ENCODE assay signal across 24 mouse cellular contexts in the genomic region with DNA sequence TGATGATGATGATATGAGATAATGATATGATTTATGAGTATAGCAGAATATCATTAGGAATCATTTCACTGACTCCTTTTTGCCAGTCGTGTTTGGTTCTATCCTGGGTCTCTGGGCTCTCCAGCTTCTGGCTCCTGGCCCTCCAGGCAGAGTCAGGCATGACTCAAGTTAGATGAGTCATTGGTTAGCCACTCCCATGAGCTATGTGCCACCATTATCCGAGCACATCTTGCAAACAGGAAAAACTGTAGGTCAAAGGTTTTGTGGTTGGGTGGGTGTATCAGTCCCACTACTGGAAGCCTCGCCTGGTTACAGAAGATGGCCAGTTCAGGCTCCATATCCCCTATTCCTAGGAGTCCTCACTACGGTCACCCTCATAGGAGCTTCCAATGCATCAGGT. TPM values are rescaled to one million over a fixed set of nuclear protein-coding genes. Genes with fewer than 3 reads are reported as not detected.
DNase-seq lines count a peak whose midpoint lies in the region; TF ChIP-seq lines count a peak whose summit lies in the region.
"Had no signal": no experiment of that assay in that cellular context is flagged by ENCODE, and none has a peak within 500 bp of the region (broad histone marks: within the 10 kb centered on the region; RNA-seq: fewer than 3 reads in every experiment).

No protein-coding gene starts in this region.

- no peak for TF ChIP-seq POLR2A in myocyte (IDR thresholded peaks at IDR 0.05; ENCODE audit: insufficient read length, low read depth)

- H3K36me3 ChIP-seq in myocyte (ENCODE audit: control insufficient read depth, insufficient read depth) = no peaks in the 10 kb centered on the region
- H3K36me3 ChIP-seq: embryonic facial prominence, embryonic 13.5 days; G1E; heart, embryonic 13.5 days; hindbrain, embryonic 15.5 days had no signal

- no peaks in the 10 kb centered on the region for H3K27me3 ChIP-seq in myocyte (ENCODE audit: control insufficient read depth, insufficient read depth, insufficient read length)
- H3K27me3 ChIP-seq: embryonic facial prominence, embryonic 13.5 days; forebrain, embryonic 13.5 days; heart, embryonic 13.5 days; hindbrain, embryonic 15.5 days had no signal

- H3ac ChIP-seq in myocyte (ENCODE audit: control insufficient read depth, insufficient read length) = no peak overlapping the region

- no peak overlapping the region for H3K4me3 ChIP-seq in myocyte
- H3K4me3 ChIP-seq: embryonic facial prominence, embryonic 13.5 days; forebrain, embryonic 13.5 days; heart, embryonic 13.5 days; hindbrain, embryonic 15.5 days had no signal

- H3K79me2 ChIP-seq in myocyte (ENCODE audit: control insufficient read depth, insufficient read depth) = no peaks in the 10 kb centered on the region

- peak overlapping the region; percentile 45 for H3K4me2 ChIP-seq in myocyte (ENCODE audit: low read depth)
- H3K4me2 ChIP-seq: embryonic facial prominence, embryonic 13.5 days; forebrain, embryonic 13.5 days; heart, embryonic 13.5 days; hindbrain, embryonic 15.5 days had no signal

- DNase-seq in 3134 (ENCODE audit: extremely low read depth, insufficient read length, low spot score) (peak; percentile 48), 3T3-L1 (ENCODE audit: low read depth, low spot score) (peak; percentile 86)
- DNase-seq in Muller cell, postnatal 12 days (ENCODE audit: inconsistent ontology term) = peak; percentile 16
- DNase-seq in frontal cortex, adult 2 months (ENCODE audit: extremely low spot score in 1 of 2, low spot score in 1 of 2) = no peak
- DNase-seq in frontal cortex, postnatal 36 days (ENCODE audit: low spot score in 2 of 2) = no peak
- DNase-seq: cerebellum, adult 11-12 months; cerebellum, adult 9-10 months; cerebellum, postnatal 25 days; forebrain, postnatal 0 days; gastrocnemius, postnatal 36 days; heart, adult 11 months; heart, postnatal 36 days; kidney, adult 9 months had no signal

TF ChIP-seq in myocyte, 11 proteins besides CTCF, POLR2A, EP300 and RAD21:
- TF ChIP-seq TCF12 (IDR thresholded peaks at IDR 0.05; ENCODE audit: insufficient read depth, poor library complexity, severe bottlenecking) (no peak), REST (IDR thresholded peaks at IDR 0.05; ENCODE audit: insufficient read depth, insufficient read length) (no peak), MYOG (IDR thresholded peaks at IDR 0.05; ENCODE audit: control insufficient read depth in 1 of 3, insufficient read depth in 1 of 3, insufficient read length in 2 of 3, low read depth in 2 of 3) (no peak), MYOD1 (IDR thresholded peaks at IDR 0.05; ENCODE audit: control insufficient read depth in 1 of 3, insufficient read length in 2 of 3, low read depth in 2 of 3) (no peak), CEBPB (IDR thresholded peaks at IDR 0.05; ENCODE audit: insufficient read depth, poor library complexity, severe bottlenecking) (no peak), MAX (IDR thresholded peaks at IDR 0.05; ENCODE audit: low read depth) (no peak), TCF3 (IDR thresholded peaks at IDR 0.05; ENCODE audit: insufficient read length, low read depth) (no peak), USF1 (IDR thresholded peaks at IDR 0.05; ENCODE audit: low read depth) (no peak), POLR2AphosphoS2 (IDR thresholded peaks at IDR 0.05; ENCODE audit: insufficient read length, low read depth) (no peak), E2F4 (IDR thresholded peaks at IDR 0.05; ENCODE audit: insufficient read depth) (no peak), SRF (IDR thresholded peaks at IDR 0.05; ENCODE audit: control insufficient read depth, insufficient read length, low read depth) (no peak)

RNA-seq across cellular contexts. Expression of a gene that starts 51.6 kb away (rescaled TPM):
- not detected for polyA plus RNA-seq in myocyte (2012; fragmentation: generic; extraction: Trizol)
- polyA plus RNA-seq in frontal cortex, adult 2 months (2012; rRNA removed) = 0.06 TPM in 1 of 2 replicates, not detected in the other
- polyA plus RNA-seq: CD4-positive, CD25-positive, alpha-beta regulatory T cell, adult 4 months; cortical plate, adult 2 months; embryonic facial prominence, embryonic 13.5 days; forebrain, embryonic 13.5 days; forebrain, postnatal 0 days; G1E; heart, embryonic 13.5 days; heart, postnatal 0 days; hindbrain, embryonic 11.5 days; hindbrain, embryonic 15.5 days; intestine, postnatal 0 days had no signal

Comparison
In these comparisons a context has a peak if more than half of its experiments do, and no peak if none do; other contexts are left out.
1. DNase-seq: peak in 3134 (single experiment), 3T3-L1 (single experiment) and Muller cell, postnatal 12 days (single experiment); none in frontal cortex, adult 2 months (0 of 2) and frontal cortex, postnatal 36 days (0 of 2).